Mouse (Mus musculus) 3134 (cell line): ENCODE data around the gene Prkch.
"Not testable (repeated sequence)": the region's sequence is repeated elsewhere in the genome, so short reads cannot be mapped to it uniquely, and the experiment has no call there.

Experiments used
- DNase-seq: peaks from one replicate; pipeline ENCODE4 v3.0.0-alpha.2; 2011; ENCODE audit warnings: low spot score; ENCODE audit not compliant: insufficient read length; ENCODE audit errors: extremely low read depth

Prkch gene

GRCm38 (mm10) chr12:73584610-73585240 lies at the start of gene Prkch:
TSS of gene Prkch (plus strand) at chr12:73584796.
- DNase-seq: no peak

- no peak for DNase-seq
These were observed 47.0 kb upstream of the Prkch start for GRCm38 (mm10) chr12:73537499-73538138.

- DNase-seq: not testable (repeated sequence)
These were observed 46.5 kb upstream of the Prkch start for GRCm38 (mm10) chr12:73538139-73538508.

DNA sequence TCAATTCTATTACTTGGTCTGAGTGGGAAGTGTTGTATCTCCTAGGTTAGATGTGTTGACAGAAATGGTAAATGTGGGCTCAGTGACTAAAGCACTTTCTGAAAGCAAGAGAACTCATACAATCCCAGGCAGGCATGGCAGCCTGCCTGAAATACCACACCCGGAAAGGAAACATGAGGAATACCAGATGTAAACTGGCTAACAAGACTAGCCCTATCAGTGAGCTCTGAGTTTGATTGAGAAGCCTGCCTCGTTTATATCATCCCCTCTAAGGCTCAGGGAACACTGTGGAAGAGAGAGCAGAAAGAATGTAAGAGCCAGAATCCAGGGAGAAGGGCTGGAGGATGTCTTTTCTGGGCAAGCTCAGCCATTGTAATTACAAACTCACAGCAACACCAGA lies 45.4 kb upstream of the Prkch start:
- peak; percentile 37 for DNase-seq

- no peak for DNase-seq
These were observed 44.2 kb upstream of the Prkch start for GRCm38 (mm10) chr12:73540402-73540801.

GRCm38 (mm10) chr12:73543191-73543590 lies 41.4 kb upstream of the Prkch start:
- DNase-seq: no peak

DNA sequence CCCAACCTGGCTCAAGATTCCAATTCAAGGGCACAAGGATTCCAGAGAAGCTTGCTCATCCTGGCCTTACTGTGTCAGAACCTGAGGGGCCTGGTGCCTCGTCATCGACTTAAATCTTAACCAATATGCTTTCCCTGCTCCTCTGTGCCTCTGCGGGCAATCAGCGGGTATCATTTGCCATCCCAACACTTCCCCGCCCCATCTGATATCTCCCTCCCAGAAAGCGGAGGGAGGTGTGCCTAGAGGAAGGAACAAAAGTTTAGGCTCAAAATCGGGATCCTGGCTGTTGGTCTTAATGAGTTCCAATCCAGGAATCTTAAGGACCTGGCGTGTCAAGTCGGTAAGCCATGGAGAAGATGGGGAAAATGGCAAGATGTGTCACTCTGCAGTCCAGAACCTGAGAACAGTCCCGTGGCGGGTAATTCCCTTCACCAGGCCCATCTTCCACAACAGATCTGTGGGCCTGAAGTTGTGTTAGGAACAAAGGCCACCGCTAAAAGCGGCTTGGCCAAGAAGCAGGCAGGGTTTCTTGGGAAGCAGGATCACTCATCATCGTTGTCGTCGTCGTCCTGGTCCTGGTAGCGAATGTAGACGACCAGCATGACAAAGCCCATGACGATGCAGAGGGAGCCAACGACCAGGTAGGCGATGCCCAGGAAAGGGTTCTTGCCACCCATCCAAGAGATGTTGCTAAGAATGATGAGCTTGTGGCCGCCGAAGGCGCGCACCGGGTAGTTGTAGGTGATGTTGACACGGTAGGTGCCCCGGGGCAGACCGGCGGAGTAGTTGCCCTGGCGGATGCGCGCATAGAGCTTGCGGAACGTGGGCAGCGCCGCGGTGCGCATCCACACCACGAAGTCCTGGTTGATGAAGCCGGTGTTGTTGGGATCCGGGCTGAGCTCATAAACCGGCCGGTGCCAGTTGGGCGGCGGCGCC lies 39.6 kb upstream of the Prkch start:
- DNase-seq: no peak

DNA sequence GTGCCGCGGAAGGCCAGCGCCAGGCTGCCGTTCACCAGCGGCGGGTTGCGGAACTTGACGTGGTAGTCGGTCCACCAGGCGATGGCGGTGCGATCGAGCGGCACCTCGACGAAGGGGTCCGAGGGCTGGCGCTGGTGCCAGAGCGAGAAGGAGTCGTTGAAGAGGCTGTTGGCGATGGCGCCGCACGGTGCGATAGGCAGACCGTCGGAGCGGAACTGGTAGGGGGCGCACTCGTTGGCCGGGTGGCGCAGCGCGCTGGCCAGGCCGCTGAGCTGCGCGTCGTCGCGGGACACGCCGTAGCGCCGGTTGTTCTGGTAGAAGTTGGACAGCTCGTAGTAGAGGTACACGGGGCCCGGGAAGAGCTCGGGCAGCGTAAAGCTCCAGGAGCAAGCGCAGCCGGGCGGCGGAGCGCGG lies 38.9 kb upstream of the Prkch start:
- no peak for DNase-seq

GRCm38 (mm10) chr12:73546086-73546711 lies 38.4 kb upstream of the Prkch start, which contains the start of gene Tmem30b:
TSS of gene Tmem30b (minus strand) at chr12:73546392.
- no peak for DNase-seq

GRCm38 (mm10) chr12:73547646-73548045 lies 37.0 kb upstream of the Prkch start:
- DNase-seq: peak; percentile 31

DNA sequence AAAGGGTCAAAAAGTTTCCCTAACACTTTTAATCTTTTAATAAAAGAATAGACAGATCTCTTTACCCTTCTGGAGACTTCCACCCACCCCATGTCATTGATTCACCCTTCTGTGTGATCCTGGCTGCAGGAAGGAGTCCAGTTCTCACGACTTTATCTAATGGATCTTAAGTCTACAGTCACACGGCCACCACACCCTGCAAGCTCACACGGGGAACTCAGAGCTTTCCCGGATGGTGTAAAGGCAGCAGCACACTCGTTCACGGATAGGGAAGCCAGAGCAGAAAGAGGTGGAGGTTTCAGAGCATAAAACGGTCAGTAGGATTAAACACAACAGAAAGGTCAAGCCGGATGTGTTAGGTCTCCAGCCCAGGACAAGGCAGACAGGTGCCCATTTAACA lies 36.3 kb upstream of the Prkch start:
- DNase-seq: no peak

- DNase-seq: peak; percentile 25
These were observed 30.4 kb upstream of the Prkch start for GRCm38 (mm10) chr12:73554155-73554554.

GRCm38 (mm10) chr12:73558525-73559195 lies 25.9 kb upstream of the Prkch start:
- DNase-seq: no peak

GRCm38 (mm10) chr12:73560091-73560490 lies 24.5 kb upstream of the Prkch start:
- DNase-seq: no peak

DNA sequence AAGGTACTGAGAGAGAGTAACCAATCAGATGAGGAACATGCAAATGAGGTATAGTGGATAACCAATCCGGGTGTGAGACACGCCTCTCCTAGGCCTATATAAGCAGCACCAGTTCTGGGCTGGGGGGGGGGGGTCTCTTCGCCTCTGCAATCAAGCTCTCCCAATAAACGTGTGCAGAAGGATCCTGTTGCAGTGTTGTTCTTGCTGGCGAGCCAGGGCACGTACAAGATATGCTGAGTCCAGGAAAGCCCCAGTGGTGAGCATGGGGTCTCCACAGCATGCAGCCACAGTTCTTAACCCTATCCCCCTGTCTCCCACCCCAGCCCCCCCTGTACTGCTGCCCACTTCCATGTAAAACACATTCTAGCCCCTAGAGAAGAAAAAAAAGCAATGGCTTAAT lies 21.5 kb upstream of the Prkch start:
- not testable (repeated sequence) for DNase-seq

DNA sequence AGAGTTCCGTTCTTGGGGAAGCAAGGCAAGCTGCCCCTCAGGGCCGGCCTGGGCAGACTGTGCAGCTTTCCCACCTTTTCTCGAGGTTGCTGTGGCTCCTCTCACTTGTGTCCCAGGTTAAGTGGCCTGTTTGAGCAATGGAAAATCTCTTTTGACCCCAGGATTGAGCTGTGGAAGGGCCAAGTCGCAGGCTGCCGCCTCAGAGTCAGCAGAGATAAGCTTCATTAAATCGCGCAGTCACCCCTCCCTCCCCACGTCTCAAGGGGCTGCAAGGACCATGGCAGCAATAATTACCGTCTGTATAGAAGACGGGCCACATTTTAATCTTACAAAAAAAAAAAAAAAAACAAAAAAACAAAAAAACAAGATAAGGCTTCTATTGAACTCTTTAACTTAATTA lies 20.4 kb upstream of the Prkch start:
- no peak for DNase-seq

- no peak for DNase-seq
These were observed 19.6 kb upstream of the Prkch start for GRCm38 (mm10) chr12:73564795-73565619.

GRCm38 (mm10) chr12:73565620-73565969 lies 19.0 kb upstream of the Prkch start:
- DNase-seq: no peak

GRCm38 (mm10) chr12:73574632-73575031 lies 10.0 kb upstream of the Prkch start:
- DNase-seq: no peak

DNA sequence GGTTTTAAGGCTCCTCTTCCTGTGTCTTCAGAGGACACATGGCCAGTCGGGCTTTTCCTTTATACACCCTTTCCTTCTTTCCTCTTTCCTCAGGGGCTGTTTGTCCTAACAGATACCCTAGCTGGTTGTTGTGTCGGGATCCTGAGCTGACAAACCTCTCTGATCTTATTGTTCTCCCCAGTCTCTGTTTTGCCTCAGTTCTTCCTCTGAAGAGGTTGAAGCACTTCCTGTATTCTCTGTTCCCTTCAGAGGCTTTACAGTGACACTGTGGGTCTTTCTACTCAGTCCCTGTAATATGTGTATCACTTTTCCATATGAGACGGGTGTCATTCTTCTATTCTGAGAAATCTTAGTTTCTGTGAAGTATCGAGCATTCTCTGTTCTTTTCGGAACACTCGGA lies 6.5 kb upstream of the Prkch start:
- DNase-seq: no peak
